Mouse (Mus musculus): Measurements from ENCODE around the gene Hhipl1. TPM values are rescaled to one million over a fixed set of nuclear protein-coding genes. Genes with fewer than 3 reads are reported as not detected.
A peak's percentile ranks its signal among the peaks of the same experiment; 100 is the strongest.

The Hhipl1 gene
- polyA plus RNA-seq, 1 experiment from 2014 or later: 1.0 TPM

DNA sequence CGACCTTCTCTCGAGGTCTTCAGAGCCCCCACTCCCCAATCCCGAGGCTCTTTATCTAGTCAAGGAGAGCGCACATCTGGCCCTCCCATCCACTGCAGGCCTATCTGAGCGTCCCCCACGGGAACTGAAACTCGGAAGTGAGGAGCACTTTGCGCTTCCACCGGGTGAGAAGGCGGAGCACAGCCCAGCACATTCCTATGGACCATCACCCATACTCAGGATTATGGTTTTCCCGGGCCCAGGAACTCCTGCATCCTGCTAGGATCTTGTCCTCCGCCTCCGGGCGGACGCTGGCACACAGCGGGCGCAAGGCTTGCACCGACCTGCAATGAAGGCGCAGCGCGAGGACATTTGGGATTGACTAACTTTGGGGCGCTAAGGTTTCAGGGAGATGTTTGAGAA lies 27.4 kb downstream of the Hhipl1 start:
- Histone ChIP-seq H3K9me3 (ENCODE audit: control insufficient read depth, low read length) (no peaks in the 10 kb centered on the region), H3K4me1 (ENCODE audit: control insufficient read depth, insufficient read depth, low read length) (peaks cover 12% of the 10 kb centered on the region; the same call in 1 of the 2 replicates), H3K36me3 (ENCODE audit: control insufficient read depth, insufficient read depth, low read length) (no peaks in the 10 kb centered on the region), H3K27ac (ENCODE audit: low read depth, low read length) (peak overlapping the region; percentile 29; the same call in 1 of the 2 replicates), H3K4me3 (ENCODE audit: low read depth, low read length) (peak overlapping the region; percentile 34), H3K4me2 (ENCODE audit: low read depth) (peak overlapping the region; percentile 80), H3K27me3 (ENCODE audit: control insufficient read depth, insufficient read depth, low read length) (peaks cover 10% of the 10 kb centered on the region), H3K9ac (ENCODE audit: low read length) (no peak overlapping the region; the same call in 1 of the 2 replicates)
- DNase-seq (ENCODE audit: low spot score) (no peak), ATAC-seq (ENCODE audit: insufficient read depth, low FRiP score, low TSS enrichment) (peak; percentile 16)
- 3% methylated on average over 22 of the region's 22 CpGs for WGBS

DNA sequence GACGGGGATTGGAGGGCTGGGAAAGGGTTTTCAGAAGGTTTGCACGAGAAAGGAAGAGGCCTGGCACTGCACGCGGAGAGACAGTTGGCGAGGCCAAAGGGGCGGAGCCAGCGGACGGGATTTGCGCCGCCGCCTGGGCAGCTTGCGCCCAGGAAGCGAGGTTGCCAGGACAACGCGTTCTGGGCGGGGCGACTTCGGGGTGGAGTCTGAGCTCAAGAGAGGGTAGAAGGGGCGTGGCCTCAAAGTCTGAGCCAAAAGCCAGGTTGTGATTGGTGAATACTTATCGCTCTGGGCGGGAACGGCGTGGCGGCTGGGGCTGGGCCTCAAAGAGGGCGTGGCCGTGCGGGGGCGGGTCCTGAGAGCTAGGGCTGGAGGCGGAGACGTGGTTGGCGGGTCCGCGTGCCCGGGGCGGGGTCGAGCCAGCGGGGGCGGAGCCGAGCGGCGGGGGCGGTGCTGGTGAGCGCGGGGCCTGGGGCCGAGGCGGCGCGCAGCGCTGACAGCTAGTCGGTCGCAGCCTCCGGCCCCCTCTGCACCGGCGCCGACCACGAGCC lies 27.9 kb downstream of the Hhipl1 start, which contains the start of gene Cyp46a1:
TSS of gene Cyp46a1 (plus strand) at position 487 of the 551 bp plus-strand sequence.
- H3K9me3 ChIP-seq (ENCODE audit: control insufficient read depth, low read length): no peaks in the 10 kb centered on the region
- H3K9ac ChIP-seq (ENCODE audit: low read length): peak within 1 kb of the TSS; percentile 2
- H3K27ac ChIP-seq (ENCODE audit: low read depth, low read length): peak within 1 kb of the TSS; percentile 29; the same call in 1 of the 2 replicates
- peak within 1 kb of the TSS; percentile 80 for H3K4me2 ChIP-seq (ENCODE audit: low read depth)
- H3K4me1 ChIP-seq (ENCODE audit: control insufficient read depth, insufficient read depth, low read length): peaks cover 12% of the 10 kb centered on the region; the same call in 1 of the 2 replicates
- ATAC-seq (ENCODE audit: insufficient read depth, low FRiP score, low TSS enrichment) (peak; percentile 88), DNase-seq (ENCODE audit: low spot score) (peak; percentile 100)
- WGBS: under 1% methylated on average over 47 of the region's 56 CpGs
- H3K27me3 ChIP-seq (ENCODE audit: control insufficient read depth, insufficient read depth, low read length): peaks cover 5% of the 10 kb centered on the region
- no peaks in the 10 kb centered on the region for H3K36me3 ChIP-seq (ENCODE audit: control insufficient read depth, insufficient read depth, low read length)
- peak within 1 kb of the TSS; percentile 45 for H3K4me3 ChIP-seq (ENCODE audit: low read depth, low read length)

DNA sequence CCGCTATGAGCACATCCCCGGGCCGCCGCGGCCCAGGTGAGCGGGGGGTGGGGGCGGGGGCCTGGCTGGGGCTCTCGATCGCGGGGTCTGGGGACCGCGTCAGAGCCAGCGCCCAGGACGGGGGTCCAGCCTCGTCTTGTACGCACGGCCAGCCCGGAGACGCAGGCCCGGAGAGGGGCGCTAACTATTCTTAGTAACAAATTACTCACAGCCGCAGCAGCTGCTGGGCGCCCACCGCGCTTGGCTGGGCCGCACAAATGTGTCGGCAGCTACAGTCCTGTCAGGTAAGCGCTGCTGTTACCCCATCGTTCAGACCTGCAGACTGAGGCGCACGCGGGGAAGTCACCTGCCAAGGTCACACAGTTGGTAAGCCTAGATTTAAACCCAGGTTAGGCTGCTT lies 28.5 kb downstream of the Hhipl1 start:
- Histone ChIP-seq H3K9me3 (ENCODE audit: control insufficient read depth, low read length) (no peaks in the 10 kb centered on the region), H3K27me3 (ENCODE audit: control insufficient read depth, insufficient read depth, low read length) (0 out of 2 replicates have a peak, but pooled peaks cover 2% of the 10 kb centered on the region), H3K27ac (ENCODE audit: low read depth, low read length) (no peak overlapping the region), H3K4me1 (ENCODE audit: control insufficient read depth, insufficient read depth, low read length) (peaks cover 12% of the 10 kb centered on the region; the same call in 1 of the 2 replicates), H3K9ac (ENCODE audit: low read length) (peak overlapping the region; percentile 2; the same call in 1 of the 2 replicates), H3K4me3 (ENCODE audit: low read depth, low read length) (peak overlapping the region; percentile 45), H3K36me3 (ENCODE audit: control insufficient read depth, insufficient read depth, low read length) (no peaks in the 10 kb centered on the region), H3K4me2 (ENCODE audit: low read depth) (peak overlapping the region; percentile 80)
- no peak for DNase-seq (ENCODE audit: low spot score)
- peak; percentile 43; the same call in 1 of the 2 replicates for ATAC-seq (ENCODE audit: insufficient read depth, low FRiP score, low TSS enrichment)
- whole genome bisulfite sequencing: 3% methylated on average over 32 of the region's 32 CpGs

DNA sequence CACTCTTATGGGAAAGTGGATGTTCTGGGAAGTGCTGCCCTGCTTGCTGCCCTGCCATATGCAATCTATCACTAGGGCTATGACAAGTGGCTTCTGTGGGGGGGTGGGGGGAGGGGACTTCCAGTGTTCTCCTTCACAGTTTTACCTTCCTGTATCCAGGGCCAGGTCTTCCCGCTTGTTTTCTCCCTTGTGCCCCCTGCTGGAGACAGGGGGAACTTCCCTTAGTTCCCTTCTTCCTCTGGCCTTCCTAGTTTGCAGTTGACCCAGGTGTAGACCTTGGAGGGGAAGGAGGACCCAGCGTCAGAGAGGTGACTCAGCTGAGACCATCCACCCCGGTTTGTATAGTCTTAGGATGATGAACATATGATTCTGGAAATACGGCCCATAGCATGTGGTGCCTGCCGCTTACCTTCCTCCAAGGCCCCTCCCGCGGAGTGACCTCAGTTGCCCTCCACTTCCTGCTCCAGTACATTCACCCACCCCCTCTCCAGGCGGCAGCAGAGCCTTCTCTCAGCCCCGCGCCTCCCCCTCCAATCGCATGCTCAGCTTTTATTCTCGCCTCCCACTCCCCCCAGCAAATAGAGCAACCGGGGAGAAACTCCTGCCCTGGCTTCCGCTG lies 32.6 kb downstream of the Hhipl1 start:
- no peak overlapping the region for H3K27ac ChIP-seq (ENCODE audit: low read depth, low read length)
- no peaks in the 10 kb centered on the region for H3K36me3 ChIP-seq (ENCODE audit: control insufficient read depth, insufficient read depth, low read length)
- H3K4me3 ChIP-seq (ENCODE audit: low read depth, low read length): no peak overlapping the region
- no peaks in the 10 kb centered on the region for H3K9me3 ChIP-seq (ENCODE audit: control insufficient read depth, low read length)
- peak; percentile 63 for DNase-seq (ENCODE audit: low spot score)
- H3K27me3 ChIP-seq (ENCODE audit: control insufficient read depth, insufficient read depth, low read length): no peaks in the 10 kb centered on the region
- 0 out of 2 replicates have a peak, but pooled peaks cover 7% of the 10 kb centered on the region for H3K4me1 ChIP-seq (ENCODE audit: control insufficient read depth, insufficient read depth, low read length)
- no peak overlapping the region for H3K9ac ChIP-seq (ENCODE audit: low read length)
- no peak overlapping the region for H3K4me2 ChIP-seq (ENCODE audit: low read depth)
- ATAC-seq (ENCODE audit: insufficient read depth, low FRiP score, low TSS enrichment): no peak
- WGBS: 22% methylated on average over 14 of the region's 14 CpGs

DNA sequence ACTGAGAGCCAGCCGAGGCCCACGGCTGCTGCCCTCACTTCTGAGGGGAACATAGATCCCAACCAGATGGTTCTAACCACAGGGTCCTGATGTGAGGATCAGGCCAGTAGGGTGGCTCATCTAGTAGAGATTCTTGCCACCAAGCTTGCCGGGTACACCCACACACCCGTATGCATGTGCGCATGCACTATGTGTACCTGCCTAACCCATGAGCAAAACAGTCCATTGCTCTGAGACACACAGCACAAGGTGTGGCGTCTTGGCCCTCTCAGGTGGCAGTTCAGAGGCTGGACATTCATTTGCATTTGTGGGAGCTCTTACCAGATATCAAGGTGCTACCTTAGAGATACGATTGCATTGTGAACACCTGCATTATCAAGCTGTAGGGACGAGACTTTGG lies 42.1 kb downstream of the Hhipl1 start:
- H3K27me3 ChIP-seq (ENCODE audit: control insufficient read depth, insufficient read depth, low read length): peaks cover 14% of the 10 kb centered on the region
- 89% methylated on average over 8 of the region's 8 CpGs for WGBS
- ATAC-seq (ENCODE audit: insufficient read depth, low FRiP score, low TSS enrichment): no peak

DNA sequence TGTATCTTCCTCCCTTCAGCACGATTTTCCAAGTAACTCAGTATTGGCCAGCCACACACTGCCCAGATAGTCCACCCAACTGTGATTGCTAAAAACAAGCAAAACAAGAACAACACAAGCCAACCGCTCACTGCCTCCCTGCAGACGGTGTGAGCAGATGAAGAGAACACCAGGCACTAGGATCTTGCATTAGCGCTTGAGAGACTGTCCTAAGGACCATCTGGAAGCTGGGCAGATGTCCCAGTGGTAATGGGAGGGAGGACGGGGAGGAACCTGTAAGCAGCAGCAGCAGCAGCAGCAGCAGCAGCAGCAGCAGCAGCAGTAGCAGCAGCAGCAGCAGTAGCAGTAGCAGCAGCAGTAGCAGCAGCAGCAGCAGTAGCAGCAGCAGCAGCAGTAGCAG lies 43.0 kb downstream of the Hhipl1 start:
- no peak overlapping the region for H3K9ac ChIP-seq (ENCODE audit: low read length)
- H3K4me3 ChIP-seq (ENCODE audit: low read depth, low read length): no peak overlapping the region
- WGBS: 67% methylated on average over 5 of the region's 5 CpGs
- H3K9me3 ChIP-seq (ENCODE audit: control insufficient read depth, low read length): no peaks in the 10 kb centered on the region
- H3K36me3 ChIP-seq (ENCODE audit: control insufficient read depth, insufficient read depth, low read length): no peaks in the 10 kb centered on the region; the same call in 1 of the 2 replicates
- DNase-seq (ENCODE audit: low spot score): no peak
- H3K4me2 ChIP-seq (ENCODE audit: low read depth): no peak overlapping the region
- no peak for ATAC-seq (ENCODE audit: insufficient read depth, low FRiP score, low TSS enrichment)
- no peak overlapping the region for H3K27ac ChIP-seq (ENCODE audit: low read depth, low read length)
- H3K4me1 ChIP-seq (ENCODE audit: control insufficient read depth, insufficient read depth, low read length): no peaks in the 10 kb centered on the region; the same call in 1 of the 2 replicates
- peaks cover 14% of the 10 kb centered on the region for H3K27me3 ChIP-seq (ENCODE audit: control insufficient read depth, insufficient read depth, low read length)

More for the DNA sequence above, 42.1 kb downstream of the Hhipl1 start:
- H3K4me1 ChIP-seq (ENCODE audit: control insufficient read depth, insufficient read depth, low read length): no peaks in the 10 kb centered on the region; the same call in 1 of the 2 replicates
- H3K9me3 ChIP-seq (ENCODE audit: control insufficient read depth, low read length): no peaks in the 10 kb centered on the region
- no peak overlapping the region for H3K27ac ChIP-seq (ENCODE audit: low read depth, low read length)
- H3K36me3 ChIP-seq (ENCODE audit: control insufficient read depth, insufficient read depth, low read length): no peaks in the 10 kb centered on the region; the same call in 1 of the 2 replicates
- no peak overlapping the region for H3K4me2 ChIP-seq (ENCODE audit: low read depth)
- H3K9ac ChIP-seq (ENCODE audit: low read length): no peak overlapping the region
- DNase-seq (ENCODE audit: low spot score): no peak
- H3K4me3 ChIP-seq (ENCODE audit: low read depth, low read length): no peak overlapping the region

DNA sequence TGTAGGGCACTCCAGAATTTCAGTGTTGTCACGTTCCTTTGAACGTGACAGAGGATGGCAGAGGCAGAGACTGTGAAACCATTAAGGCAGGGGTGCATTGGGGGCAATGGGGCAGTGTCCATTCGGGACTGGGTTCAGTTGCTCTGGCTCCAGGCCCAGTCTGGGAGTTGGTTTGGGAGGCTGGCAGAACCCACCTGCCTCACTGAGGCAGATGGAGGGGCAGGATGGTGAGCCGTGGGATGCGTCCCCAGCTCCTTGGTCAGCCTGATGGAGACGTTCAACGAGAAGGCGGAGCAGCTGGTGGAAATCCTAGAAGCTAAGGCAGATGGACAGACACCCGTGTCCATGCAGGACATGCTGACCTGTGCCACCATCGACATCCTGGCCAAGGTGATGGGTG lies 44.9 kb downstream of the Hhipl1 start:
- H3K9me3 ChIP-seq (ENCODE audit: control insufficient read depth, low read length): no peaks in the 10 kb centered on the region
- H3K4me2 ChIP-seq (ENCODE audit: low read depth): no peak overlapping the region
- H3K36me3 ChIP-seq (ENCODE audit: control insufficient read depth, insufficient read depth, low read length): no peaks in the 10 kb centered on the region; the same call in 1 of the 2 replicates
- H3K4me3 ChIP-seq (ENCODE audit: low read depth, low read length): no peak overlapping the region
- H3K4me1 ChIP-seq (ENCODE audit: control insufficient read depth, insufficient read depth, low read length): no peaks in the 10 kb centered on the region; the same call in 1 of the 2 replicates
- no peak for DNase-seq (ENCODE audit: low spot score)
- no peak overlapping the region for H3K9ac ChIP-seq (ENCODE audit: low read length)
- ATAC-seq (ENCODE audit: insufficient read depth, low FRiP score, low TSS enrichment): no peak
- H3K27ac ChIP-seq (ENCODE audit: low read depth, low read length): no peak overlapping the region
- H3K27me3 ChIP-seq (ENCODE audit: control insufficient read depth, insufficient read depth, low read length): peaks cover 17% of the 10 kb centered on the region
- WGBS: 87% methylated on average over 10 of the region's 10 CpGs

DNA sequence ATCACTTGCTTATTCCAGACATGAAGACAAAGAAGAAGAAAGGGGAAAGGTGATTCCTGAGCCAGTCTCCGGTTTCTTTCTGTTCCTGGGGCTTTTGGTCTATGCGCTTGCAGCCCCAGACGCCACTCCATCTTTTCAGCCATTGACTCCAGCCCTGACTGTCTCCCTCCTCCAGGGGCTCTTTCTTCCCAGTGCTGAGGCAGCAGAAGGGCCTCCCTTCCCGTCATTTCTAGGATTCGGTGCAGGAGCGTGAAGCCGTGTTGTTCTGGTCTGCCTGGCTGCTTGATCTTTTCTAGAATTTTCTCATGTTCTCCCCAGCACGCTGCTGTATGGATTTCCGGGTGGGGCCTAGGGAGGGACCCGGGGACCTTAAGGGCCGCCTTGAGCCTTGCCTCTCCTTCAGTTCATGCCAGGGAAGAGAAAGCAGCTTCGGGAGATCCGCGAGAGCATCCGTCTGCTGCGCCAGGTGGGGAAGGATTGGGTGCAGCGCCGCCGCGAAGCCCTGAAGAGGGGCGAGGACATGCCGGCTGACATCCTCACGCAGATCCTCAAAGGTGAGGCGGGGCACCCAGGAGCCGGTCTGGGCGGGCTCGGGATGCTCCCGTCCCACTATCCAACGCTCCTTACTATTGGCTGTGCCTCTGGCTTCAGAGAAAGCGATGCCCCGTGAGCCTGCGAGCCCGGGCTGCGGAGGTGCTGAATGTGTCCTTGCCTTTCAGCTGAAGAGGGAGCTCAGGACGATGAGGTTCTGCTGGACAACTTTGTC lies 46.5 kb downstream of the Hhipl1 start:
- peak; percentile 27 for DNase-seq (ENCODE audit: low spot score)
- Histone ChIP-seq H3K9me3 (ENCODE audit: control insufficient read depth, low read length) (no peaks in the 10 kb centered on the region), H3K27me3 (ENCODE audit: control insufficient read depth, insufficient read depth, low read length) (peaks cover 17% of the 10 kb centered on the region), H3K4me3 (ENCODE audit: low read depth, low read length) (no peak overlapping the region), H3K4me1 (ENCODE audit: control insufficient read depth, insufficient read depth, low read length) (no peaks in the 10 kb centered on the region; the same call in 1 of the 2 replicates), H3K27ac (ENCODE audit: low read depth, low read length) (no peak overlapping the region), H3K9ac (ENCODE audit: low read length) (0 out of 2 replicates have a peak overlapping the region, but pooled peaks have one; percentile 45), H3K36me3 (ENCODE audit: control insufficient read depth, insufficient read depth, low read length) (no peaks in the 10 kb centered on the region; the same call in 1 of the 2 replicates), H3K4me2 (ENCODE audit: low read depth) (peak overlapping the region; percentile 27)
- ATAC-seq (ENCODE audit: insufficient read depth, low FRiP score, low TSS enrichment): no peak
- 11% methylated on average over 35 of the region's 35 CpGs for WGBS

All from neural tube, embryonic 11.5 days (tissue).